Mouse (Mus musculus) layer of hippocampus, postnatal 14 days (tissue): ENCODE results near the gene Pitpnb. TPM values are rescaled to one million over a fixed set of nuclear protein-coding genes. Genes with fewer than 3 reads are reported as not detected.

Source experiments
- DNase-seq, 2 experiments: peaks; one replicate each; pipeline ENCODE4 v3.0.0; 2021 to 2022; ENCODE audit warnings: low spot score in 2 of 2, mixed read lengths in 1 of 2
- total RNA-seq, 2 experiments: library from RNA; stranded (reverse); gene quantifications; 2 replicates each; pipeline ENCODE4 v1.2.3; 2021

Gene Pitpnb
- total RNA-seq, 2 experiments from 2014 or later = 68.1 to 68.2 TPM

DNA sequence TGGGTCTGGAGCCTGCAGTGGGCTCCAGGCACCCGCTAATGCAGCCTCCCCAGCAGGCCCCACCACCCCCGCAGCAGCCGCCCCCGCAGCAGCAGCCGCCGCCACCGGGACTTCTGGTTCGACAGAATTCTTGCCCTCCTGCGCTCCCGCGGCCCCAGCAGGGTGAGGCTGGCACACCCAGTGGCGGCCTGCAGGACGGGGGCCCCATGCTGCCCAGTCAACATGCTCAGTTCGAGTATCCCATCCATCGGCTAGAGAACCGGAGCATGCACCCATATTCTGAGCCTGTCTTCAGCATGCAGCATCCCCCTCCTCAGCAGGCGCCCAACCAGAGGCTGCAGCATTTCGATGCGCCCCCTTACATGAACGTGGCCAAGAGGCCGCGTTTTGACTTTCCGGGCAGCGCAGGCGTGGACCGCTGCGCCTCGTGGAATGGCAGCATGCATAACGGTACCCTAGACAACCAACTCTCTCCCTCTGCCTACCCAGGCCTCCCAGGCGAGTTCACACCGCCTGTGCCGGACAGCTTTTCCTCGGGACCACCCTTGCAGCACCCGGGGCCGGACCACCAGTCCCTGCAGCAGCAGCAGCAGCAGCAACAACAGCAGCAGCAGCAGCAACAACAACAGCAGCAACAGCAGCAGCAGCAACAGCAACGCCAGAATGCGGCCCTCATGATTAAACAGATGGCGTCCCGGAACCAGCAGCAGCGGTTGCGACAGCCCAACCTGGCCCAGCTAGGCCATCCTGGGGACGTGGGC lies 88.7 kb downstream of the Pitpnb start:
- DNase-seq = peak in 1 of 2 experiments; percentile 68

DNA sequence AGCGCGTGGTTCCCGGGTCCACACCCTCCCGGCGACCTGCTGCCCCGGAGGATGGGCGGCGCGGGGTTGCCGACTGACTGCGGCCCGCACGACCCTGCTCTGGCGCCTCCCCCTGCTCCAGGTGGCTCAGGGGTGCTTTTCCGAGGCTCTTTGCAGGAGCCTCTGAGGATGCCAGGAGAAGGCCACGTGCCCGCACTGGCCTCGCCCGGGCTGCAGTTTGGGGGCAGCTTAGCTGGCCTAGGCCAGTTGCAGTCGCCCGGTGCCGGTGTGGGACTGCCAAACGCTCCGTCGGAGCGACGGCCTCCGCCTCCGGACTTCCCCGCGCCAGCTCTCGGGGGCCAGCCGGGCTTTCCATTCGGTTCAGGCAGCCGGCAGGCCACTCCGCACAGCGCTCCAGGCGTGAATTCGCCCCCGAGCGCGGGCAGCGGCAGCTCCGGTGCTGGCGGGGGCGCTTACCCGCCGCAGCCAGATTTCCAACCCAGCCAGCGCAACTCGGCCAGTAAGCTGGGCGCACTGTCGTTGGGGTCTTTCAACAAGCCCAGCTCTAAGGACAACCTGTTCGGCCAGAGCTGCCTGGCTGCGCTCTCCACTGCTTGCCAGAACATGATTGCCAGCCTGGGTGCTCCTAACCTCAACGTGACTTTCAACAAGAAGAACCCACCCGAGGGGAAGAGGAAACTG lies 89.6 kb downstream of the Pitpnb start:
- peak in 1 of 2 experiments; percentile 50 for DNase-seq

DNA sequence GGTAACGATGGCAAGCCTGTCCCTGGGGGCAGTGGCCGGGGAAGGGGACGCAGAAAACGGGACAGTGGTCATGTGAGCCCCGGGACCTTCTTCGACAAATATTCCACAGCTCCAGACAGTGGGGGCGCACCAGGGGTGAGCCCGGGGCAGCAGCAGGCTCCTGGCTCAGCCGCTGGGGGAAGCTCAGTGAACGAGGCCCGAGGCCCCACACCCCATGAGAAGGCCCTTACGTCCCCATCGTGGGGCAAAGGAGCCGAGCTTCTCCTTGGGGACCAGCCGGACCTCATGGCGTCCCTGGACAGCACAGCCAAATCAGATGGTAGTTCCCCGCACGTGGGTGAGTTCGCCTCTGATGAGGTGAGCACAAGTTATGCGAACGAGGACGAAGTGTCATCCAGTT lies 90.3 kb downstream of the Pitpnb start:
- DNase-seq = no peak

DNA sequence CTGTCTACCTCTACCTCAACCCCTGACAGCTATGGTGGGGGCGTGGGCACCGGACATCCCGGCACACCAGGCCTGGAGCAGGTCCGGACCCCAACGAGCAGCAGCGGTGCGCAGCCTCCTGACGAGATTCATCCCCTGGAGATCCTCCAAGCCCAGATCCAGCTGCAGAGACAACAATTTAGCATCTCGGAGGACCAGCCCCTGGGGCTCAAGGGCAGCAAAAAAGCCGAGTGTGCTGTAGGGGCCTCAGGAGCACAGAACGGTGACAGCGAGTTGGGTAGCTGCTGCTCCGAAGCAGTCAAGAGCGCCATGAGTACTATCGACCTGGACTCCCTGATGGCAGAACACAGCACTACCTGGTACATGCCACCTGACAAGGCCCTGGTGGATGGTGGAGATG lies 90.9 kb downstream of the Pitpnb start:
- no peak for DNase-seq

DNA sequence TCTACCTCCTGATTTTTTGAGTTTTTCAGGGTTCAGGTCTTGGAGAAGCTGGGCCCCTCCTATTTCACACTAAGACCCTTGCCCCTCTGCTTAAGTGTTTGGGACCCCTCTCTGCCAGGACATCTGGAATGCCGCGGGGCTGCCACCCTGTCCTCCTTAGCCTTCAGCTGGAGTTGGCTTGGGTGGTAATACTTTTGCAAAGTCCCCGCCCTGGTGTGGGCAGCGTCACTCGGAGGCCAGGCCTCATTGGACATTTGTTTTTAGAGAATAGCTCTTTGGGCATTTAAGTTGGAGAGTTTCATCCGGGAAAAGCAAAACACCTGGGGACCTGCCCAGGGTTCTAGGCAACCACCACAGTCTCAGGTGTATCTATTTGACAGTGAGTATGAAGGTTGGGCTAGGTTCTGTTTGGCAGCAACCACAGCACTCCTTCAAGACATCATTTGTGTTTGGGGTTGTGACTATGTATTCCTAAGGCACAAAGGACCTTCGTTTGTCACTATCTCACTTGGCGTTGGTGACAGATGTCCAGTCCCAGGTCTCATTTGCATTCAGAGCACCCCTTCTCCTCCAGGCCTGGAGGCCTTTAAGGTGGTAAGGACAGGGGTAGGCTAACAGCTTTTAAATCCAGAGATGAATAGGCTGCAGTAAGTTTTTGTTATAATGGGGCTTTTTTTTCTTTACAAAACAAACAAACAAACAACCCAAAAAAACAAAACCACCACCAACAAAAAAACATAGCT lies 91.7 kb downstream of the Pitpnb start:
- DNase-seq = no peak

DNA sequence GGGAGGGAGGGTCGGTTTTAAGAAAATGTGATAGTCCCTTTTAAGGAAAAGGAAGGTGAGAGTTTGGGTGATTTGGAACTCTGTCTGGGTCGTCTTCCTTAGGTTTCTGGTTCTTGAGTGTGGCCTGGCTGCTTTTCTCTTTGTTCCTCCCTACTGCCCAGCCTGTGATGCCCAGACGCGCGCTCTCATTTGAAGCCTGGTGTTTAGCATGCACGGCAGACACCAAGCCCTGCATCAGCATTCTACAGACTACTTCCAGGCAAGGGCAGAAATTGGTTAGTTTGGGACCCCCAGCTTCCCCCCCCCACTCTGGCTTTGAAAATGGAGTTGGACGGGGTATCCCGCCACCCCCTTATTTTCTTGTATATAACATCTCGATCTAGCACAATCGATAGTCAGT lies 92.4 kb downstream of the Pitpnb start:
- DNase-seq = no peak

DNA sequence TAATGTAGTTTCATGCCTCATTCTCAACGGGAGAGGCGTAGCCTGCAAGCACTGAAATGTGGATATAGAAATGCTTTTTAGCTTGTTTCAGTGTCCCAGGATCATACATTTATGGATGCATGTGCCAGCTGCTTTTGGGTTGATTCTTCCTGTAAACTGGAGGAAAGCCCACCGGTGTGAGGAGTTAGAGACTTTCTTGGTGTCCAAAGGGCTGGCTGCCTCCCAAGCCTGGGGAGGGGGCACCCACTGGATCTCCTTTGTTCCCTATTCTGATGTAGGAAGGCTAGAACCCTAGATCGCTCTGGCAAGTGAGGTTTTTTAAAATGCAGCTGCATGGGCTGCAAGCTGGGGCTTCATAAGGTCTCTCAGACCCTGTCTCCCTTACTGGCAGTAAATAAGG lies 93.1 kb downstream of the Pitpnb start:
- no peak for DNase-seq

DNA sequence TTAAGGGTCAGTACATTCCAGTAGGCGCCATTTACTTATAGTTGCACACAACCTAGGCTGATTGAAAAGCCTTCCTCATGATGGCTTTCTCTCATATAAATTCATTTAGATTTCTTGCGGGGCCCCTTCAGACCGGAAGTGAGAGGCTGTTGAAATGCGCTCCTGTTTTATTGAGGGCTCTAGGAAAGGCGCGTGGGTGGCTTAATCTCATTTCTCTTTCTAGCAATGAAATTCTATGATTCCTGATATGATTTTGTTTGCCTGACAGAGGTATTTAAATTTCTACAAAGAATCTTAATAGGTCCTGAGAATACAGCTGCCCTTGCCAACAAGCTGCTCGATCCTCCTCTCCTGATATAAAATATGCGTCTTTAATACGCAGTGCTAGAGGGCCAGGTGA lies 95.2 kb downstream of the Pitpnb start:
- DNase-seq = no peak

DNA sequence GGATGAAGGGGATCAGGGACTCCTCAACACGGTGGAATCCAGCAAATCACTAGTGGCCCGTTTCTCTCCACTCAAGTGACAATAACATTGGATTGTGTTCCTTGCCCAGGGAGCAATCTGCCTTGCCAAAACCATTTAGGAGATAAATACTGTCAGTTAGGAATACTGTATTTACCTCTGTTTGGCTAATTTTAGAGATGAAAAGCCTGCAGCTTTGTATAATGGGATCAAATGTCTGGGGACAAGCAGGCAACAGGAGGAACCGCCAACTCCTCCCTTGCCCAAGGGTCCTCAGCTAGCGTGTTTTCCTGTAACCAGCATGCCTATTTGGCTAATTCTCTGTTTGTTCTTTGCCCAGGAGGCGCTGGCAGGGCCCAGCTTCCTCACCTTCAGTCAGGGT lies 95.7 kb downstream of the Pitpnb start:
- DNase-seq = no peak

DNA sequence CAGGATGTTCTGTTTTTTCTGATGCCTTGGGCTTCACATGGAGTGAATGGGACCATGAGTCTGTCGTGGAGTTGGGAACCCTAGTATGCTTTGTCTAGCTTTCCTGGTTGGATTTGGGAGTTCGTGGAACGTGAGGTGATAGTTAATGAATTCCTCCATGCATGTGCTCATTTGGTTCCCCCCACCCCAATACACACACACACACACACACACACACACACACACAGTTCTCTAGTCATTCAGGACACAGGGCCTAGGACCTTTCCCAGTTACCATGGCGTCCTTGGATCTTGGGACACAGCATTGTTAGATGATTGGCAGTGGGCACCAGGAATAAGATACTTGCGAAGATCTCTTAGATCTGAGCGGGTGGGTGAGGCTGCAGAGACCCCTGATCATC lies 98.3 kb downstream of the Pitpnb start:
- no peak for DNase-seq

DNA sequence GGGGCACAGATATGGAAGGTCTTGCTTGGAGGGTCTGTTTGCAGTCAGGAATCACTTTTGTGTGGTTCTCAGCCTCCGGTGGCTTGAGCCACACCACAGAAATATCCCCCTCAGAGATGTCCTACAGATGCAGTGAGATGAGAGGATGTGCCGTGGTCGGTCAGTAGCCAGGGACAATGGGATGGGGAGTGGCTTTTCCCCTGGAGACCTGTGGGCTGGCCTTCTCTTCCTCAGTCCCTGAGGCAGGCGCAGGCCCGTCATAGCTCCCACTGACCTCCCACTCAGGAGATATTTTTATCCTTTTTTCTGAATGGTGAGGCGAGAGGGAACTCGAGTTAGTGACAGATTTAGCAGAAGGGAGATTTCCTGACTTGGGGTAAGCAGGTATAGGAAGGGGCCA lies 99.2 kb downstream of the Pitpnb start:
- no peak for DNase-seq

DNA sequence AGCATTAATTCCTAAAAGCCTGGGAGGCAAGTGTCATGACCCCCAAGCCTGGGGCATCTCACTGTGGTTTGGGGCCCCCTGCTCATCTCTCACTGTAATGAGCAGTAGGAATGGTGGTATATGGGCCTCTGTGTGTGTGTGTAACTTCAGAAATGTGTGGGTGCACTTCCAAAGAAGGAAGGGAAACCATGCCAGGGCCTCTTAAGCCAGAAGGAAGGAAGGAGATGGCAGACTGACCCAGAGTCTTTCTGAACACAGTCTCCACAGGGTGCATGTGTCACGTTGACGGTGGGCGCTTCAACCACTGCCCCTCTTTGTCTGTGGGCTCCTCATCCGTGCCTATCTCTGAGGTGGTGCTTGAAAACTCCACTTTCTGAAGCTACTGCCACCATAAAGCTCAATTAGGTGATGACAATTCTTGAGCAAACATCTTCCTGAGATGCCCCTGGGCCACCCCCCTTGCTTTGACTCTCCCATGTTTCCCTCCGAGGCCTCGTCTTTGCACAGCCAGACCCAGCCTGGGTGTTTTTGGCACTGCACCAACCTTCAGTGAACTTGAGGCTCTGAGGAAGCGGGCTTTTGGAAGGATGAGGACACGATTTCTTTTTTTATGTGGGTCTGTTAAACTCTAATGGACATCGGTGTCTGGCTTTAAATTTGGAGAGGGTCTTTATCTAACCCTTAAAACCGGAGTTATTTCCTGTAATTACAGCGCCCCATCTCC lies 100.6 kb downstream of the Pitpnb start:
- no peak for DNase-seq

DNA sequence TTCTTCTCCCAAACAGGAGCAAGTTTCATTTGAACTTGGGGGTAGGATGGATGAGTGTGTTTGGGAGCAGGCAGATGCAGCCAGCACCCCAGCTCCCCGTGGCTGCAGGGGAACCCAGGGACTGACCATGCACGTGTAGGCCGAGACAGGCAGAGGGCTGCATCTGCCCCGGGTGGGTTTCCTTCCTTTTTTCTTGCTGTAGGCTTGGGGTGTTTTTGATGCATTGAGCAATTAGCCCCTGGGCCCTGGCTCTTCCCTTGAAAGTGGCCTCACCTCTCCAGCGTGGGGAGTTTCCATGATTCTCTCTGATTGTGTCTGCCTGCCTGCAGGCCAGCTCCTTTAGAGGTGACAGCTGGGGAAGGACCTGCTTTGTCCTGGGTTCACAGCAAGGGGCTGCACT lies 102.3 kb downstream of the Pitpnb start:
- DNase-seq = no peak

DNA sequence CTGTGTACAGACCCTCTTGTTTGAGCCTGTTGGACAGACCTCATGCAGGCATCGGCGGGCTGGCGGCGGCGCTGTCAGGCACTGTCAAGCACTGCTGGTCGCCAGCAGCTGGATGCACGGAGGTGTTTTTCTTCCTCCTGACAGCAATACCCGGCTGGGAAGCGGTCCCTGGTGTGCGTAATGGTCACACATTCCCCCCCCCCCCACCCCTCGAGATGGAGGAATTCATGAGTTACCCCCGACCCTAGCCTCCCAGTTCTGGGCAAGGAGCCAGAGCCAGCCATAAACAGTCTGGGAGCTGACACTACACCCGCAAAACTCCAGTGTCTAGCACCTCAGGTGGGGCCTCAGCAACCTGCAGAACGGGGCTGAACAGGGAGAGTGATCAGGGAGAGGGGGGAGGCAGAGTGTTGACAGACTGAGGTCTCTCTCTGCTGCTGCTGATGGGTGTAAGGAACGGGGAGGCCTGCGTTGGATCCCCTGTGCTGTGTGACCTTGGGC lies 103.8 kb downstream of the Pitpnb start:
- no peak for DNase-seq

DNA sequence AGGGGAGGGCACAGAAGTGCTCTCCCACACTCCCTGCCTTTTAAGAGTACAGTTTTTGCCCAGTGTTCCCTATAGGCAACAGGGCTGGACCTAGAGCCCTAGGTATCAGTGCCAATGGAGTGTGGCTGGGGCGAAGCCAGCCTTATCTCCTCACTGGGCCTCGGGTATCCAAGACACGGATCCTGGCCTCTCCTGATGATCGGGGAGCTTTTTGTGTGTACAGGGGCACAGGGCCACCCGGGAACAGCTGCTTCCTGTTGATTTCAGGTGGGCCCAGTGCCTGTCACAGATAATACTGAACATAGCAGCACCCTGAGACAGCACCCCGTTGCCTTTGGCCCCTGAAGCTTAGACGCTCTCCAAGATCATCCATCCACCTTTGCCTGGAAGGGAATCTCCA lies 105.7 kb downstream of the Pitpnb start:
- no peak for DNase-seq

DNA sequence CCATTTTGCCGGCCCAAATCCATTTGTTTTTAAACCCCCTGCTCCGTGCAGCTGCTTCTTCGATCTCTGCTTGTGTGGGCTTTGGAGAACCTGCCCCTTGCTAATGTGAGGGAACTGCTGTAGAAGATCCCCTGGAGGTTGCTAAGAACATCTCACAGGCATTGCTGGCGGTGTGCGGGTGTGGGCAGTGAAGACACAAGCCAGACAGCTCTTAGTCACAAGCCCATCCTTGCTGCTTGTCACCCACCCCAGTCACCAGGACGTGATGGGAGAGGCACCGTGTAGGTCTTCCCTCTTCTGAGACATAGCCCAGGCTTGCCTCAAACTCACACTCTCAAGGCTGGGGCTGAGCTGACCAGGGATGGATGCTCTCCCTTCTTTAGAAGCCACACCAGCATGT lies 106.6 kb downstream of the Pitpnb start:
- no peak for DNase-seq

Other genes with a start within 250 kb of the Pitpnb start
- gene Mn1, start 86.6 kb downstream of the Pitpnb start, total RNA-seq = 10 to 100 TPM; 30.9 to 31.3 TPM